Mouse (Mus musculus) heart, postnatal 36 days (tissue): ENCODE results near the gene Efna1. TPM values are rescaled to one million over a fixed set of nuclear protein-coding genes. Genes with fewer than 3 reads are reported as not detected.

Experiments
- DNase-seq, 2 experiments: peaks; one replicate each; pipeline ENCODE4 v3.0.0; 2021 to 2022
- intact Hi-C: fragments of 180-260 bp; cut with DNase I; formaldehyde crosslinking; loops from one replicate; pipeline ENCODE4 v1.15.1; 2025
- total RNA-seq, 2 experiments: library from RNA; stranded (reverse); gene quantifications; 2 replicates each; pipeline ENCODE4 v1.2.3; 2021

Gene Efna1
- total RNA-seq, 2 experiments from 2014 or later: 28.3 to 42.6 TPM

GRCm38 (mm10) chr3:89314340-89314739, 33.4 kb upstream of the Efna1 start:
- intact Hi-C loops: no loop called here
- no peak for DNase-seq

- intact Hi-C loops: loop anchor here (1.0 to 10.0 kb wide), 3 partner anchors 19 to 193 kb away; no protein-coding TSS in a partner anchor
- DNase-seq: peak; percentile 68 to 71
These were observed 27.1 kb upstream of the Efna1 start for GRCm38 (mm10) chr3:89308089-89308488.

- intact Hi-C loops: loop anchor here (10.0 kb wide), 1 partner anchor 191 kb away; no protein-coding TSS in a partner anchor
- no peak for DNase-seq
These were observed 24.8 kb upstream of the Efna1 start for GRCm38 (mm10) chr3:89305551-89306325.

GRCm38 (mm10) chr3:89305105-89305504, 24.2 kb upstream of the Efna1 start:
- intact Hi-C loops: loop anchor here (10.0 kb wide), 1 partner anchor 190 kb away; no protein-coding TSS in a partner anchor
- DNase-seq: no peak

GRCm38 (mm10) chr3:89304440-89304839, 23.5 kb upstream of the Efna1 start:
- no peak for DNase-seq
- intact Hi-C loops: loop anchor here (10.0 kb wide), 1 partner anchor 190 kb away; no protein-coding TSS in a partner anchor

- no peak for DNase-seq
- intact Hi-C loops: loop anchor here (10.0 kb wide), 1 partner anchor 186 kb away; no protein-coding TSS in a partner anchor
These were observed 19.6 kb upstream of the Efna1 start for GRCm38 (mm10) chr3:89300514-89300913.

- DNase-seq: no peak
- intact Hi-C loops: loop anchor here (10.0 kb wide), 1 partner anchor 185 kb away; no protein-coding TSS in a partner anchor
These were observed 19.1 kb upstream of the Efna1 start for GRCm38 (mm10) chr3:89300071-89300470.

- no peak for DNase-seq
- intact Hi-C loops: no loop called here
These were observed 18.6 kb upstream of the Efna1 start for GRCm38 (mm10) chr3:89299499-89299898.

- no peak for DNase-seq
- intact Hi-C loops: no loop called here
These were observed 18.0 kb upstream of the Efna1 start for GRCm38 (mm10) chr3:89298908-89299307.

GRCm38 (mm10) chr3:89296761-89297396, 15.9 kb upstream of the Efna1 start:
- intact Hi-C loops: no loop called here
- no peak for DNase-seq

- no peak for DNase-seq
- intact Hi-C loops: no loop called here
These were observed 14.8 kb upstream of the Efna1 start for GRCm38 (mm10) chr3:89295685-89296230.

- intact Hi-C loops: no loop called here
- no peak for DNase-seq
These were observed 13.3 kb upstream of the Efna1 start for GRCm38 (mm10) chr3:89294195-89294594.

GRCm38 (mm10) chr3:89293247-89293918, 12.4 kb upstream of the Efna1 start:
- no peak for DNase-seq
- intact Hi-C loops: no loop called here

GRCm38 (mm10) chr3:89292303-89292702, 11.4 kb upstream of the Efna1 start:
- no peak for DNase-seq
- intact Hi-C loops: no loop called here

- intact Hi-C loops: no loop called here
- no peak for DNase-seq
These were observed 10.9 kb upstream of the Efna1 start for GRCm38 (mm10) chr3:89291874-89292273.

- intact Hi-C loops: loop anchor here (2.0 kb wide), 1 partner anchor 20 kb away; no protein-coding TSS in a partner anchor
These were observed 7.6 kb upstream of the Efna1 start for GRCm38 (mm10) chr3:89288503-89288928.

GRCm38 (mm10) chr3:89287286-89287685, 6.3 kb upstream of the Efna1 start:
- intact Hi-C loops: no loop called here
- no peak for DNase-seq

More at GRCm38 (mm10) chr3:89288503-89288928, 7.6 kb upstream of the Efna1 start:
- DNase-seq: peak; percentile 40 to 47

- DNase-seq: no peak
- intact Hi-C loops: no loop called here
These were observed 4.6 kb upstream of the Efna1 start for GRCm38 (mm10) chr3:89285526-89285925.

GRCm38 (mm10) chr3:89284261-89284660, 3.3 kb upstream of the Efna1 start:
- no peak for DNase-seq
- intact Hi-C loops: no loop called here

- intact Hi-C loops: loop anchor here (1.0 kb wide), 1 partner anchor 32 kb away; no protein-coding TSS in a partner anchor
- DNase-seq: no peak
These were observed 1.3 kb upstream of the Efna1 start for GRCm38 (mm10) chr3:89282291-89282643.
